In genomic region chr2:30205629-30206357, GRCm38 (mm10) we compare ENCODE assay signal across 8 mouse cellular contexts. TPM values are rescaled to one million over a fixed set of nuclear protein-coding genes. Genes with fewer than 3 reads are reported as not detected.
DNase-seq lines count a peak whose midpoint lies in the region; ATAC-seq and TF ChIP-seq lines count a peak whose summit lies in the region.

TSS of gene Kyat1 (minus strand) at chr2:30205847.

- intact Hi-C loops in gastrocnemius, adult 2 months (cut with DNase I) = loop anchor here (1.0 to 2.0 kb wide), 2 partner anchors 27 to 32 kb away; partner anchors contain the start of genes Lrrc8a and Spout1
- intact Hi-C loops in left cerebral cortex, adult 2 months (cut with DNase I) = loop anchor here (1.0 to 2.0 kb wide), 3 partner anchors 27 to 65 kb away; partner anchors contain the start of genes Lrrc8a and Spout1

- under 1% methylated on average over 44 of the region's 44 CpGs for WGBS in hindbrain, postnatal 0 days

- no peak for TF ChIP-seq CTCF in gastrocnemius, adult 2 months (IDR thresholded peaks at IDR 0.05)
- no peak for TF ChIP-seq CTCF in hindbrain, postnatal 0 days (IDR thresholded peaks at IDR 0.05; ENCODE audit: low read depth)
- no peak for TF ChIP-seq CTCF in left cerebral cortex, adult 2 months (IDR thresholded peaks at IDR 0.05)

- peak within 1 kb of the TSS; percentile 94 for H3K4me3 ChIP-seq in gastrocnemius, adult 2 months
- peak within 1 kb of the TSS; percentile 65 for H3K4me3 ChIP-seq in hindbrain, postnatal 0 days (ENCODE audit: low read length)
- peak within 1 kb of the TSS; percentile 78 for H3K4me3 ChIP-seq in left cerebral cortex, adult 2 months

- H3K9me3 ChIP-seq in hindbrain, postnatal 0 days (ENCODE audit: low read length) = no peaks in the 10 kb centered on the region

- peak; percentile 94 for DNase-seq in ZHBTc4 (ENCODE audit: low read depth, low spot score)
- DNase-seq in gastrocnemius, adult 2 months = peak; percentile 96
- DNase-seq in hindbrain, postnatal 0 days (ENCODE audit: low spot score) = peak; percentile 99
- DNase-seq in left cerebral cortex, adult 2 months (ENCODE audit: extremely low spot score in 1 of 2, low spot score in 2 of 2) = peak; percentile 88 to 90
- peak; percentile 90 to 95 for DNase-seq in right cerebral cortex, adult 2 months (ENCODE audit: low spot score in 2 of 2)
- peak; percentile 95 for DNase-seq in urinary bladder, postnatal 14 days (ENCODE audit: low spot score)

- peaks cover 6% of the 10 kb centered on the region; the same call in 1 of the 2 replicates for H3K4me1 ChIP-seq in hindbrain, postnatal 0 days (ENCODE audit: insufficient read depth, low read length)

- peak within 1 kb of the TSS; percentile 66 for H3K4me2 ChIP-seq in hindbrain, postnatal 0 days (ENCODE audit: low read depth, low read length)

- H3K9ac ChIP-seq in hindbrain, postnatal 0 days (replicated peaks; ENCODE audit: low read length) = peak within 1 kb of the TSS; percentile 60

- peak; percentile 94 for ATAC-seq in common myeloid progenitor, adult 5-6 weeks (replicated peaks; ENCODE audit: low read depth, poor library complexity, severe bottlenecking)
- peak; percentile 98 for ATAC-seq in hindbrain, postnatal 0 days
- ATAC-seq in megakaryocyte, adult 5-6 weeks (ENCODE audit: poor library complexity, severe bottlenecking) = peak; percentile 97

- H3K36me3 ChIP-seq in hindbrain, postnatal 0 days (ENCODE audit: insufficient read depth, low read length) = no peaks in the 10 kb centered on the region

- H3K27me3 ChIP-seq in hindbrain, postnatal 0 days (ENCODE audit: insufficient read depth, low read length) = no peaks in the 10 kb centered on the region

- peak within 1 kb of the TSS; percentile 94 for H3K27ac ChIP-seq in gastrocnemius, adult 2 months
- peak within 1 kb of the TSS; percentile 77 for H3K27ac ChIP-seq in hindbrain, postnatal 0 days
- peak within 1 kb of the TSS; percentile 55 for H3K27ac ChIP-seq in left cerebral cortex, adult 2 months

RNA-seq across cellular contexts. Expression of gene Kyat1, which starts in this region (rescaled TPM):
- 4.5 and 13.5 TPM in 2 replicates for total RNA-seq in common myeloid progenitor, adult 5-6 weeks (2017)
- 10 to 100 TPM; 23.4 to 30.3 TPM for total RNA-seq in gastrocnemius, adult 2 months (2021)
- total RNA-seq in hindbrain, postnatal 0 days (2014; rRNA removed) = 23.9 and 34.3 TPM in 2 replicates
- 17.0 and 17.9 TPM in 2 replicates for polyA plus RNA-seq in hindbrain, postnatal 0 days (2015; fragmentation: Nextera tagmentation; extraction: Ambion mirVana)
- total RNA-seq in left cerebral cortex, adult 2 months (2021) = 10 to 100 TPM; 14.3 to 15.2 TPM
- total RNA-seq in megakaryocyte, adult 5-6 weeks (2015) = 1.5 and 2.3 TPM in 2 replicates
- total RNA-seq in megakaryocyte, adult 5-6 weeks (2017) = 3.3 and 5.0 TPM in 2 replicates

Comparison
In these comparisons a context has a peak if more than half of its experiments do, and no peak if none do; other contexts are left out.
1. Peak in every context shown above with its lines: DNase-seq, ATAC-seq, H3K4me3 ChIP-seq and H3K27ac ChIP-seq.